Mouse (Mus musculus) kidney, postnatal 25 days (tissue): ENCODE results near the gene Dact2.

Source experiments
- DNase-seq, 2 experiments: peaks; one replicate each; pipeline ENCODE4 v3.0.0; 2021; ENCODE audit warnings: mixed read lengths in 2 of 2

Dact2 gene

DNA sequence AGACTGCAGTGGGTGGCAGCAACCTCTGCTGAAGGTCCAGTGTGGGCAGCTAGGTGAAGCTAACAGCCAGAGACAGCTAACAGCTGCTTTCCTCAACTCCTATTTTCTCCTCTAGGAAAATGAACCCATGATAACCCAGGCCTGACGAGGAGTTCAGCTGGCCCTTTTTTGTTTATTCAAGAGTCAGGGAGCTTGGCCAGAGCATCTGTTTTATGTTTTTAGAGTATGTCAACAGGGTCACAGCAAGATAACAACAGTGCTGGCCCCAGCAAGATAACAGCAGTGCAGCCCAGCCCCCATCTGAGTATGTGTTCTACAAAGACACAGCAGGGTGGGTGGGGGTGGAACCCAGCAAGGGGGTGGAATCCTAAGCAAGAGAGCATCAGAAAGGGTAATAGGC is 30.6 kb downstream of the Dact2 start:
- DNase-seq, result peak; percentile 64 to 65

DNA sequence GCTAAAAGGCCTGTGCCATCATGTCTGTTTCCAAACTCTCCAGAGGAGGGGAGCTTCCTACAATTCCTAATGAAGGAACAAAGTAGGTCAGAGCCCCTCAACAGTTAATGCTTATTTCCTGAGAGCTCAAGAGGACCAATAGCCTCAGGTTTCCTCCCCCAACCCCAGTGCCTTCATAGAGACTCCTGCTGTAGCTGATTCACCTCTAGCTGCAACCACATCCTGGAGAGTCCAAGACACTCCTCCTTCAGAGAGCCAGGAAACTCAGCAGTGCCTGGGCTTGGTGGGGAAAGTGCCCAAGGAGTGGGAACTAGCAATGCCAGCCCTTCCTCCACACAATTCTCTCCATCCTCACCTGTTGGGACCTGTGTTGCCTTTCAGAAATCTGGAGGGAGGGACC is 31.4 kb downstream of the Dact2 start:
- DNase-seq, result no peak

DNA sequence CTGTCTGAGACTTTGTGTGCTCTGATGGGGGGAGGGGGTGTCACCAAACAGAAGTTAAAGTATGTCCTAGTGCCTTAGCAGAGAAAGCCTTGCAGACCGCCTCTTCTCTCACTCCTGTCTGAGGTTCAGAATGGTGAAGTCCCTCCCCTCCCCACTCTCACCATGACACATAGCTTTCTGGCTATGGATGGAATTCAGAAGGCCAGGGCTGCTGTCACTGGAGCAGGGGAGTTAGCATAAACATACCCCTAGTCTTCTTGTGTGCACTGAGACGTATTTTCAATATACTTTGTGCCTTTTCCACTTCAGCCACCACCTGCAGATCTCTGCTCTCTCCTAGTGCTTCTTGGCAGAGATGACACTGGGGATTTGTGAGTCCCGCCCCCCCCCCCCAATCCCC is 31.9 kb downstream of the Dact2 start:
- DNase-seq, result no peak

DNA sequence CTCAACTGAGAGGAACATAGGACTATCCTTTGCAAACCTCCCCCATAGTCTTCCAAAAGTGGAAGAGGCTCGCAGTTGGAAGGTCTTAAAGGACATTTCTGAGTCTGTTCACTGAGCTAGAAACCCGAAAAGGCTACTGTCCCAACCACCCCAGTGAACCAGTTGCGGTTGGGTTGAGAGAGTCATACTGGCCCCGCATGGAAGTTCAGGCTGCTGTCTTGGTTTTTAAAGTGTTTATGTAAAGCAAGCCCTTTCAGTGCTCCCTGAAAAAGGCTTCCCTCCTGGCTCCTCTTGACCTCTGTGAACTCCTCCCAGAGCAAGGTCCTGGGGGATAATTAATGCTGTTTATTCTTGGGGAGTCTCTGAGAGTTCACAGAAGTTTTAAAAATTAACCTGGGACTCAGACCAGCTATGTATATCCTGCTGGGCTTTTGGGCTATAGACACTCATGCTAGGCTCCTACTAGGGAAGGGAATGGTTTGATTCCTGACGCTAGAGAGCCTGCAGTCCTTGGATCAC is 33.1 kb downstream of the Dact2 start:
- DNase-seq, result peak in 1 of 2 experiments; percentile 48

DNA sequence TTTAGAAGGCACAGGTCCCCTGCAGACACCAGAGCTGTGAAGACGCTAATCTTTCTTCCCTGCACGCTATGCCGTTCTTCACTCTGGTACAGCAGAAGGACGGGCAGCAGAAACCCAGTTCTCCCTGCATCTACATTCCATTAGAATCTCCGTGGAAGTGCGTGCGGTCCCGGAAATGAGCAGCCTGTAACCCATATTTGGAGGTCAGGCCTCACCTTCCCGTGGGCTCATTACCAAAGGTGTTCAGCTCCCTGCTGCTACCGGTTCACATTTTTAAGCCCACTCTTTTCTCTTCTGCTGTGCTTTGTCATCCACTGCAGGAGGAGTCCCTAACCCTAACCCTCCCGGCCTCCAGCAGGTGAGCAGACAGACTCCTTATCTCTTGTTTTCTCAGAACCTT is 34.7 kb downstream of the Dact2 start:
- DNase-seq, result no peak

DNA sequence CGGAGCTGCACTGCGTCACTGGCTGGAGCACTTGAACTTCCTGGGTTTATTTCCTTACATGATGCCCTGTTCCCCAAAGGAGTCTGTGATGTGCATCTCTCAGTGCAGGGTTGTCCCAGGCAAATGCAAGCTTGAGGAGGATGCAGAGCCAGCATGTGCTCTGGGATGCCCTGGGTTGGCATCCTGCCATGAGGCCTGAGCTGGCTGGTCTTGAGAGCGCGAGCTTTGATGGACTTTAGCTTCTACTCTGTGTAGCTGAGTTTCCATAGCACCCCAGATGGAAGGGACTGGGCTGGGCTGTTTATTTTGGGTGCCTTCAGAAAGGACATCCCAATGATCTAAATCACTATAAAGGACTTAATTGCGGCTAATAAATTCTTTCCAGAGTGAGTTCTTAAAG is 36.5 kb downstream of the Dact2 start:
- peak; percentile 87 to 92 for DNase-seq

DNA sequence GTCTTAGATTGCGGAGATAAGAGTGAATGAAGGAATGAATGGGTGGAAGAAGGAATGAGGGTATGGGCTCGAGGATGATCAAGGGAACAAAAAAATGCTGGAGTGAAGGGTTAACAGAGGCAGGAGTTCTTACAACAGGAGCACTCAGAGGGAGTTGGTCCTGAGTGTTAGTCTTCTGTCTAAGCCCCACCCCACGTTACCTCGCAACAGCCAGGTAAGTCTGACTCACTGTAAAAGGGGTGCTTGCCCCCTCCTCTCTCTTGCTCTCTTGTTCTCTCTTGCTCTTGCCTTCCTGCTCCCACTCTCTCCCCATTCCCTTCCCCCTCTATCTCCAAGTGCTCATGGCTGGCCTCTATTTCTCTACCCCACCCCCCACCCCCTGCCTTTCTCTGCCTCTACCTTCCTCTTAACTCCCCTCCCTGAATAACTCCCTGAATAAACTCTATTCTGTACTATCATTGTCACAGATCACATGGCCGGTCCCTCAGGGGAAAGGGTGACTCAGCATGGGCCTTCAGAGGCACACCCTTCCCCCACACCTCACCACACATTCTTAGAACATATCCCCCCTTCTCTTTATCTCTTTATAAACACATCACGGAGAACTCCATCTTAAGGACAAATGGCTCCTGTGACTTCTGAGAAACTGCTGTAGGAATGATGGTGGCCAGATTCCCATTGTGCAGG is 37.2 kb downstream of the Dact2 start:
- no peak for DNase-seq

DNA sequence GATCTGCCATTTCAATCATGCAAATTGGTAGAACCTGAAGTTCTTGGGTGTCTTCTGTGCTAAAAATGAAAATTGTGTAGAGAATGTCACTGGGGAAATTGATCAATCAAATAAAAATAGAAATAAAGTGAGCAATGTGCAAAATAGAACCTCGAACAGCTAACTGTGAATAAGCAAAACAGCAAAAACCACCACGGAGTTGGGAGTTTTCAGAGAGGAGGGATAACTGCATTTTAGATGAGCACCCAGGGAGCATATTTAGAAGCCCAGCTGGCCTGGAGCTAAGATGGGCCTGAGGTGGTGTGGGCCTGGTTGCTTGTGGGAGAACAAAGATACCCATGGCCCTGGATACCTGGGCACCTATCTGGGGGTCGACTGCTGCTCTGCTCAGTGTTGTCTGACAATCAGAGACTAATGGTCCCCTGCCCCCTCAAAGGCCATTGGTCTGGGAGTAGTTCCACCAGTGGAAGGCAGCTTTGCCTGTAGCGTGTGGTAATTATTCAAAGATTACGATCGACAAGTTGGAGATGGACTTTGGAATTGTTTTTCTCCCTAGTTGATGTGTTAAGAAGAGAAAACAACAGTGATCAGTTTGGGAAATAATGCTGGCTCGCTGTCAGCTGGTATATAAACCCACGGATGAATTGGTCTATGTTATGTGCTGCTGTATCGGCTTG is 38.0 kb downstream of the Dact2 start:
- no peak for DNase-seq

DNA sequence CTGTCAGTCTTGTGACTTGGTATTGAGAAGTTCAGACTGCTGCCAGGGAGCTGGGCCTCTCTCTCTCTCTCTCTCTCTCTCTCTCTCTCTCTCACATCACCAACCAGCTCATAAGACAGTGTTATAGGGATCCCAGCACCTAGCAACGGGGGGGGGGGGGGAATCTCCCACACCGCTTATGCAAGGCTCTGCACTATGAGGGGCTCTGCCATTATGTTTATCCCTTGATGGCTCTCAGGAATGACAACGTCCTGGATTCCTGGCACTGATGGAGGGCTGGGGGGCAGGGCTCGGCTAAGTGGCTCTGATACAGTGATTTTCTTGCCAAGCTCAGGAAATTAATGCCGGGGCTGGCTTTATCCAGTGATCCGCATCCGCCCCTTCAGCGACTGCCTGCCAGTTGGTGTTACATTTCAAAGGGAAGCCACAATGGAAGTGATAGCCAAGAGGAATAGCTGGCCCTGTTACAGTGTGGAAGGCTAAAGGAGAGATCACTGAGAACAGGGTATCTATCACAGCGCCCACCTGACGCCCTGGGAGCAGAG is 38.7 kb downstream of the Dact2 start:
- DNase-seq, result peak; percentile 88 to 93

DNA sequence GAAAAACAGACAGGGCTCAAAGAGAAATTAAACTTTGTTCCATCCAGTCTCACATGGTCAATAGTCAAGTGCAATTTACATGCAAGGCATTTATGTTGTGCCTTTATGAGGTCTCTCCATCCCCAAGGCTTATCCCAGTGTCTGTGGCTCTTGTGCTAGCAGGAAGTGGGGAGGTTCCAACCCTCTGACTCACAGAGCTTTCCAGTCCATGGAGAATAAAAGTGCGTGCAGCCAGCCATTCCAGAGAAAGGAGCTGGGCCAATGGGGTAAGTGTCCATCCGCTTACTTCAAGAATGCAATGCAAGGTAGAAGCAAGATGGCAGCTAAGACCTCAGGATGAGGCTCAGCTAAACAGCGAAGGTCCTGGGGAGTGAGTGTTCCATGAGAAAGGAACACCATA is 43.3 kb downstream of the Dact2 start:
- no peak for DNase-seq

DNA sequence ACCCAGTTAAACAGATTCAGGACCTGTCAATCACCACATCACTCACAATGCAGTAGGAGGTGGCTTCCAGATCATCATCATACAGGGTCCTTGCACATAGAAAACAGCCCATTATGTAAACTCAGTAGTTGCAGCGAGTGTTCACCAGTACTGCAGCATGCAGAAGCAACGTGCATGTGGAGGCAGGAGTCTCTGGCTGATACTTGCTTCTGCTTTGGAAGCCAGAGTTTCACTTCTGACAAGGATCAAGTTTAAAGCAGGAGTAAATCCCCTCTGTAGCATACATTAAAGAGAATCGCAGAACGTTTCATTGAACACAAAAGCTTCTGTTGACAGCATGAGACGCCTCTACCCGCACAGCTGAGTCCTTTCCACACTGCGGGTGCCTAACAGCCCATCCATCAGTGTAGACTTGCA is 46.3 kb downstream of the Dact2 start:
- DNase-seq, result no peak
